Comparison of ENCODE assay signal across 8 mouse cellular contexts in genomic region chr8:84723571-84723900, GRCm38 (mm10). TPM values are rescaled to one million over a fixed set of nuclear protein-coding genes. Genes with fewer than 3 reads are reported as not detected.
DNase-seq lines count a peak whose midpoint lies in the region; ATAC-seq and TF ChIP-seq lines count a peak whose summit lies in the region.

No protein-coding gene starts in this region.

- TF ChIP-seq POLR2A in myocyte (IDR thresholded peaks at IDR 0.05; ENCODE audit: insufficient read length, low read depth) = no peak

- no peaks in the 10 kb centered on the region for H3K27me3 ChIP-seq in forebrain, embryonic 15.5 days
- H3K27me3 ChIP-seq in limb, embryonic 10.5 days (ENCODE audit: low read depth, poor library complexity, severe bottlenecking) = peaks cover 90% of the 10 kb centered on the region
- H3K27me3 ChIP-seq in myocyte (ENCODE audit: control insufficient read depth, insufficient read depth, insufficient read length) = no peaks in the 10 kb centered on the region

- peak; percentile 52 for DNase-seq in 3134 (ENCODE audit: extremely low read depth, insufficient read length, low spot score)
- DNase-seq in CD4-positive helper T cell, adult 2 months (ENCODE audit: low read depth, low spot score) = peak; percentile 54
- peak; percentile 69 for DNase-seq in limb, embryonic 10.5 days (ENCODE audit: low spot score)
- DNase-seq in retina, embryonic 14.5 days (ENCODE audit: low spot score) = no peak
- DNase-seq in left cerebral cortex, adult 11 months (ENCODE audit: low spot score) = no peak
- no peak for DNase-seq in natural killer cell, adult 2 months (ENCODE audit: low spot score in 2 of 2)

- no peak overlapping the region for H3K4me3 ChIP-seq in forebrain, embryonic 15.5 days
- peak overlapping the region; percentile 42 for H3K4me3 ChIP-seq in limb, embryonic 10.5 days
- peak overlapping the region; percentile 11 for H3K4me3 ChIP-seq in myocyte

- peaks cover 70% of the 10 kb centered on the region for H3K4me1 ChIP-seq in forebrain, embryonic 15.5 days
- H3K4me1 ChIP-seq in limb, embryonic 10.5 days = peaks cover 88% of the 10 kb centered on the region

- no peak overlapping the region for H3ac ChIP-seq in myocyte (ENCODE audit: control insufficient read depth, insufficient read length)

- peak overlapping the region; percentile 94 for H3K27ac ChIP-seq in forebrain, embryonic 15.5 days (replicated peaks)
- H3K27ac ChIP-seq in limb, embryonic 10.5 days = peak overlapping the region; percentile 97

- H3K4me2 ChIP-seq in forebrain, embryonic 15.5 days (replicated peaks) = peak overlapping the region; percentile 5; the same call in 1 of the 2 replicates
- peak overlapping the region; percentile 96 for H3K4me2 ChIP-seq in myocyte (ENCODE audit: low read depth)

- WGBS in forebrain, embryonic 15.5 days = 16% methylated on average over 7 of the region's 7 CpGs
- WGBS in limb, embryonic 10.5 days = 18% methylated on average over 7 of the region's 7 CpGs

- no peaks in the 10 kb centered on the region for H3K9me3 ChIP-seq in forebrain, embryonic 15.5 days
- H3K9me3 ChIP-seq in limb, embryonic 10.5 days (replicated peaks) = no peaks in the 10 kb centered on the region

- H3K79me2 ChIP-seq in myocyte (ENCODE audit: control insufficient read depth, insufficient read depth) = peaks cover 12% of the 10 kb centered on the region

- ATAC-seq in forebrain, embryonic 15.5 days (replicated peaks) = no peak

- H3K9ac ChIP-seq in forebrain, embryonic 15.5 days (replicated peaks) = peak overlapping the region; percentile 39

- H3K36me3 ChIP-seq in forebrain, embryonic 15.5 days = peaks cover 48% of the 10 kb centered on the region
- H3K36me3 ChIP-seq in limb, embryonic 10.5 days = peaks cover 15% of the 10 kb centered on the region; the same call in 1 of the 2 replicates
- H3K36me3 ChIP-seq in myocyte (ENCODE audit: control insufficient read depth, insufficient read depth) = peaks cover 37% of the 10 kb centered on the region

TF ChIP-seq in myocyte, 11 proteins besides CTCF, POLR2A, EP300 and RAD21:
- TF ChIP-seq MAX (IDR thresholded peaks at IDR 0.05; ENCODE audit: low read depth) = no peak
- TF ChIP-seq TCF3 (IDR thresholded peaks at IDR 0.05; ENCODE audit: insufficient read length, low read depth) = no peak
- no peak for TF ChIP-seq REST (IDR thresholded peaks at IDR 0.05; ENCODE audit: insufficient read depth, insufficient read length)
- TF ChIP-seq SRF (IDR thresholded peaks at IDR 0.05; ENCODE audit: control insufficient read depth, insufficient read length, low read depth) = no peak
- TF ChIP-seq MYOG (IDR thresholded peaks at IDR 0.05; ENCODE audit: control insufficient read depth in 1 of 3, insufficient read depth in 1 of 3, insufficient read length in 2 of 3, low read depth in 2 of 3) = no peak
- TF ChIP-seq TCF12 (IDR thresholded peaks at IDR 0.05; ENCODE audit: insufficient read depth, poor library complexity, severe bottlenecking) = no peak
- no peak for TF ChIP-seq USF1 (IDR thresholded peaks at IDR 0.05; ENCODE audit: low read depth)
- TF ChIP-seq POLR2AphosphoS2 (IDR thresholded peaks at IDR 0.05; ENCODE audit: insufficient read length, low read depth) = no peak
- TF ChIP-seq CEBPB (IDR thresholded peaks at IDR 0.05; ENCODE audit: insufficient read depth, poor library complexity, severe bottlenecking) = no peak
- TF ChIP-seq MYOD1 (IDR thresholded peaks at IDR 0.05; ENCODE audit: control insufficient read depth in 1 of 3, insufficient read length in 2 of 3, low read depth in 2 of 3) = no peak
- TF ChIP-seq E2F4 (IDR thresholded peaks at IDR 0.05; ENCODE audit: insufficient read depth) = no peak
TF ChIP-seq in myocyte: peak in this region for 0.

RNA-seq across cellular contexts. Expression of gene G430095P16Rik, which starts 0.7 kb away (rescaled TPM):
- 2.7 TPM in 2 replicates for polyA plus RNA-seq in forebrain, embryonic 15.5 days (2015; fragmentation: Nextera tagmentation; extraction: Ambion mirVana)
- 3.7 and 8.1 TPM in 2 replicates for polyA plus RNA-seq in limb, embryonic 10.5 days (2016; fragmentation: Nextera tagmentation; extraction: Ambion mirVana)
- 9.4 TPM for polyA plus RNA-seq in myocyte (2012; fragmentation: generic; extraction: Trizol)

RNA-seq across cellular contexts. Expression of gene Lyl1, which starts 22.3 kb away (rescaled TPM):
- polyA plus RNA-seq in forebrain, embryonic 15.5 days (2015; fragmentation: Nextera tagmentation; extraction: Ambion mirVana) = 2.1 and 2.5 TPM in 2 replicates
- 4.6 and 4.7 TPM in 2 replicates for polyA plus RNA-seq in limb, embryonic 10.5 days (2016; fragmentation: Nextera tagmentation; extraction: Ambion mirVana)
- polyA plus RNA-seq in myocyte (2012; fragmentation: generic; extraction: Trizol) = not detected

RNA-seq across cellular contexts. Expression of gene Nacc1, which starts 35.9 kb away (rescaled TPM):
- polyA plus RNA-seq in forebrain, embryonic 15.5 days (2015; fragmentation: Nextera tagmentation; extraction: Ambion mirVana) = 15.5 and 16.4 TPM in 2 replicates
- 31.7 and 32.0 TPM in 2 replicates for polyA plus RNA-seq in limb, embryonic 10.5 days (2016; fragmentation: Nextera tagmentation; extraction: Ambion mirVana)
- 56.1 TPM for polyA plus RNA-seq in myocyte (2012; fragmentation: generic; extraction: Trizol)

RNA-seq across cellular contexts. Expression of gene Trmt1, which starts 37.4 kb away (rescaled TPM):
- polyA plus RNA-seq in forebrain, embryonic 15.5 days (2015; fragmentation: Nextera tagmentation; extraction: Ambion mirVana) = 62.4 and 64.0 TPM in 2 replicates
- 71.7 and 79.3 TPM in 2 replicates for polyA plus RNA-seq in limb, embryonic 10.5 days (2016; fragmentation: Nextera tagmentation; extraction: Ambion mirVana)
- 94.4 TPM for polyA plus RNA-seq in myocyte (2012; fragmentation: generic; extraction: Trizol)

Comparison
In these comparisons a context has a peak if more than half of its experiments do, and no peak if none do; other contexts are left out.
1. DNase-seq: peak in 3134 (single experiment), CD4-positive helper T cell, adult 2 months (single experiment) and limb, embryonic 10.5 days (single experiment); none in retina, embryonic 14.5 days (single experiment), left cerebral cortex, adult 11 months (single experiment) and natural killer cell, adult 2 months (0 of 2).